Mouse (Mus musculus): ENCODE results near the gene B3gnt4. TPM values are rescaled to one million over a fixed set of nuclear protein-coding genes. Genes with fewer than 3 reads are reported as not detected.
A peak's percentile ranks its signal among the peaks of the same experiment; 100 is the strongest.

Gene B3gnt4
- total and polyA plus RNA-seq, 2 experiments from 2014 or later: 1.7 to 2.5 TPM

- Histone ChIP-seq H3K4me1 (ENCODE audit: insufficient read depth) (peaks cover 12% of the 10 kb centered on the region), H3K36me3 (ENCODE audit: insufficient read depth) (peaks cover 27% of the 10 kb centered on the region), H3K4me3 (ENCODE audit: low read depth, low read length) (peak within 1 kb of the TSS; percentile 90), H3K27me3 (ENCODE audit: insufficient read depth, low read length) (no peaks in the 10 kb centered on the region), H3K4me2 (ENCODE audit: low read depth) (peak within 1 kb of the TSS; percentile 80), H3K9me3 (ENCODE audit: low read length) (no peaks in the 10 kb centered on the region), H3K9ac (peak within 1 kb of the TSS; percentile 63), H3K27ac (ENCODE audit: low read depth, low read length) (peak within 1 kb of the TSS; percentile 74; the same call in 1 of the 2 replicates)
- no peak for TF ChIP-seq CTCF (IDR thresholded peaks at IDR 0.05; ENCODE audit: low read depth)
- 80% methylated on average over 7 of the region's 7 CpGs for WGBS
- DNase-seq (no peak), ATAC-seq (no peak)
These were observed 15.0 kb downstream of the B3gnt4 start, which contains the start of gene Gm49027 for GRCm38 (mm10) chr5:123525281-123525680. TSS of gene Gm49027 (minus strand) at chr5:123525488.

DNA sequence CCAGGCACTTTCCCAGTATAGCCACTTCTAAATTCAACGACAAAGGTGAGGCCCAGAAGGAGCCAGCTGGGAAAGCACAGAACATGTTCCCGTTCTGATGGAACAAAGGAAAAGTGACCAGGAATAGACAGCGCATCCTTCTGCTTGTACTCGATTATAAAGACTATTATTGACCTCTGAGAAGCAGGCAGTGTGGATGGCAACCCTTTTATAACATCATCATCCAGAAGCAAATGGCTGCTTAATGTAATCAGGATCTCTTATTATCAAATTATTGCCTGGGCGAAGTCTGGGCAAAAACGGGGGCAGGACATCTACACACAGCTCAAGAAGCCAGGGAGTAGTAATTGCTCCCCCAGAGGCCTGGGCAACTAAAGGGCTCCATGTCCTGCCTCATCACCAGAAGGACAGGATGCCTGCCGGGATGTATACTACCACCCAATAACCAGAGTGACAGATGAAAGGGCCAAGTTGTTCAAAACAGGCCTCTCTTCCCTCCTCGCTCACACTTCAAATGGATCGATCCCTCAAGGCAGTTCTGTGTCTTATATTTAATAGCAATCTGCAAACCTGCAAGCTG lies 15.7 kb downstream of the B3gnt4 start:
- no peak for TF ChIP-seq CTCF (IDR thresholded peaks at IDR 0.05; ENCODE audit: low read depth)
- 91% methylated on average over 9 of the region's 9 CpGs for WGBS
- Histone ChIP-seq H3K27me3 (ENCODE audit: insufficient read depth, low read length) (no peaks in the 10 kb centered on the region), H3K4me1 (ENCODE audit: insufficient read depth) (peaks cover 12% of the 10 kb centered on the region), H3K27ac (ENCODE audit: low read depth, low read length) (no peak overlapping the region), H3K9me3 (ENCODE audit: low read length) (no peaks in the 10 kb centered on the region), H3K9ac (no peak overlapping the region), H3K4me3 (ENCODE audit: low read depth, low read length) (no peak overlapping the region), H3K36me3 (ENCODE audit: insufficient read depth) (peaks cover 35% of the 10 kb centered on the region), H3K4me2 (ENCODE audit: low read depth) (no peak overlapping the region)
- ATAC-seq (no peak), DNase-seq (no peak)

- no peaks in the 10 kb centered on the region for H3K4me1 ChIP-seq (ENCODE audit: insufficient read depth)
- 0 out of 2 replicates have a peak, but pooled peaks have one; percentile 4 for TF ChIP-seq CTCF (IDR thresholded peaks at IDR 0.05; ENCODE audit: low read depth)
- H3K27me3 ChIP-seq (ENCODE audit: insufficient read depth, low read length): no peaks in the 10 kb centered on the region
- ATAC-seq: no peak
- H3K9ac ChIP-seq: no peak overlapping the region
- no peak for DNase-seq
- no peak overlapping the region for H3K4me3 ChIP-seq (ENCODE audit: low read depth, low read length)
- H3K36me3 ChIP-seq (ENCODE audit: insufficient read depth): peaks cover 61% of the 10 kb centered on the region
- H3K9me3 ChIP-seq (ENCODE audit: low read length): no peaks in the 10 kb centered on the region
- no peak overlapping the region for H3K27ac ChIP-seq (ENCODE audit: low read depth, low read length)
- no peak overlapping the region for H3K4me2 ChIP-seq (ENCODE audit: low read depth)
- WGBS: 77% methylated on average over 7 of the region's 7 CpGs
These were observed 18.4 kb downstream of the B3gnt4 start for GRCm38 (mm10) chr5:123528641-123529040.

GRCm38 (mm10) chr5:123530056-123530455 lies 19.8 kb downstream of the B3gnt4 start:
- H3K4me1 ChIP-seq (ENCODE audit: insufficient read depth): no peaks in the 10 kb centered on the region
- no peak overlapping the region for H3K4me2 ChIP-seq (ENCODE audit: low read depth)
- H3K27me3 ChIP-seq (ENCODE audit: insufficient read depth, low read length): no peaks in the 10 kb centered on the region
- no peak for TF ChIP-seq CTCF (IDR thresholded peaks at IDR 0.05; ENCODE audit: low read depth)
- 87% methylated on average over 8 of the region's 8 CpGs for WGBS
- no peak overlapping the region for H3K27ac ChIP-seq (ENCODE audit: low read depth, low read length)
- no peaks in the 10 kb centered on the region for H3K9me3 ChIP-seq (ENCODE audit: low read length)
- DNase-seq: no peak
- no peak overlapping the region for H3K4me3 ChIP-seq (ENCODE audit: low read depth, low read length)
- H3K36me3 ChIP-seq (ENCODE audit: insufficient read depth): peaks cover 72% of the 10 kb centered on the region
- no peak for ATAC-seq
- no peak overlapping the region for H3K9ac ChIP-seq

GRCm38 (mm10) chr5:123533801-123534200 lies 23.5 kb downstream of the B3gnt4 start:
- Histone ChIP-seq H3K27me3 (ENCODE audit: insufficient read depth, low read length) (no peaks in the 10 kb centered on the region), H3K36me3 (ENCODE audit: insufficient read depth) (peaks cover 79% of the 10 kb centered on the region), H3K9ac (no peak overlapping the region), H3K9me3 (ENCODE audit: low read length) (no peaks in the 10 kb centered on the region), H3K27ac (ENCODE audit: low read depth, low read length) (no peak overlapping the region), H3K4me1 (ENCODE audit: insufficient read depth) (no peaks in the 10 kb centered on the region), H3K4me3 (ENCODE audit: low read depth, low read length) (no peak overlapping the region), H3K4me2 (ENCODE audit: low read depth) (no peak overlapping the region)
- ATAC-seq: no peak
- TF ChIP-seq CTCF (IDR thresholded peaks at IDR 0.05; ENCODE audit: low read depth): no peak
- WGBS: 94% methylated on average over 10 of the region's 10 CpGs
- DNase-seq: no peak

DNA sequence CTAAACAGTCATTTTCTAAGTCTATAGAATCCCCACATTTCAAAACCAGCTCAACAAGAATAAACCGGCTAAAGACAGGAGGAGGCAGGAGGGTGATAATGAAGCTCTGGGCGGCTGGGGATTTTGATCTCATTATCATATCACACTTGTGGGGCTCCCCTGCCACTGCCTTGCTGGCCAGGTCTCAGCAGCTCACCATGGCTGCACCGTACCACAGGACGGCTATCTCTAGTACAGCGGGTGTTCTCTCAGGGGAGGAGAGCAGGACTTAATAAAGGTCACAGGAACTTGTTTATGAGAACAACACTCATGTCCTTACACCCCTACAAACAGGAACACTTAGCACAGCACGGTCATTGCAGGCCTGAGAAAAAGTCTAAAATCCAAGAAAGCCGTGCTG lies 45.4 kb downstream of the B3gnt4 start:
- DNase-seq (no peak), ATAC-seq (no peak)
- Histone ChIP-seq H3K36me3 (ENCODE audit: insufficient read depth) (peaks cover 44% of the 10 kb centered on the region), H3K9ac (no peak overlapping the region), H3K4me2 (ENCODE audit: low read depth) (no peak overlapping the region), H3K4me3 (ENCODE audit: low read depth, low read length) (no peak overlapping the region), H3K27me3 (ENCODE audit: insufficient read depth, low read length) (no peaks in the 10 kb centered on the region), H3K27ac (ENCODE audit: low read depth, low read length) (no peak overlapping the region), H3K9me3 (ENCODE audit: low read length) (no peaks in the 10 kb centered on the region), H3K4me1 (ENCODE audit: insufficient read depth) (no peaks in the 10 kb centered on the region)
- WGBS: 90% methylated on average over 7 of the region's 7 CpGs
- no peak for TF ChIP-seq CTCF (IDR thresholded peaks at IDR 0.05; ENCODE audit: low read depth)

DNA sequence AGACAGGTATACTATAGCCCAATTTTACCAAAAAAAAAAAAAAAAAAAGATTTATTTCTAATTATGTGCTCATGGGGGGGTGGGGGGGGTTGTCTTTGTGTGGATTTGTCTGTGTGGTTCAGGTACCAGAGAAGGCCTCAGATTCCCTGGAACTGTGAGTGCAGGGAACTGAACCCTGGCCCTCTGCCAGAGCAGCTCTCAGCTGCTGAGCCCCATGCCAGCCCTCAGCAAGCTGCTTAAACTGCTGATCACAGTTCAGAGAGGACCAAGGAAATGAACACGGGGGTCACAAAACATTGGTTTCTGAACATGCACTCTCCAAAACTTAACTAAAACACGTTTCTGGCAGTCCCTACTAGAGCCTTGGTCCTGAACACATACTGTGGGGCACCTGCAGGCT lies 46.2 kb downstream of the B3gnt4 start:
- TF ChIP-seq CTCF (IDR thresholded peaks at IDR 0.05; ENCODE audit: low read depth): no peak
- peaks cover 52% of the 10 kb centered on the region for H3K36me3 ChIP-seq (ENCODE audit: insufficient read depth)
- H3K4me1 ChIP-seq (ENCODE audit: insufficient read depth): no peaks in the 10 kb centered on the region
- no peaks in the 10 kb centered on the region for H3K9me3 ChIP-seq (ENCODE audit: low read length)
- H3K27ac ChIP-seq (ENCODE audit: low read depth, low read length): no peak overlapping the region
- H3K27me3 ChIP-seq (ENCODE audit: insufficient read depth, low read length): no peaks in the 10 kb centered on the region
- 65% methylated on average over 2 of the region's 2 CpGs for WGBS
- no peak for DNase-seq
- no peak overlapping the region for H3K4me2 ChIP-seq (ENCODE audit: low read depth)
- no peak overlapping the region for H3K9ac ChIP-seq
- ATAC-seq: no peak
- no peak overlapping the region for H3K4me3 ChIP-seq (ENCODE audit: low read depth, low read length)
